Mouse (Mus musculus) lung, embryonic 15.5 days (tissue): ENCODE data around the gene Slc12a4. TPM values are rescaled to one million over a fixed set of nuclear protein-coding genes. Genes with fewer than 3 reads are reported as not detected.

Experiments
- ATAC-seq: fragments of 200-750 bp; cut with Nextera tagmentation; 2 replicates; pipeline ENCODE4 v1.8.0; 2017; ENCODE audit warnings: moderate number of reproducible peaks, borderline replicate concordance; ENCODE audit not compliant: low FRiP score, low TSS enrichment; ENCODE audit errors: extremely low read depth
- H3K27ac ChIP-seq: fragments of 300-500 bp; sonication (generic); 2 replicates; pipeline ENCODE4 v1.5.1; 2015; ENCODE audit warnings: moderate library complexity, mild to moderate bottlenecking, inconsistent platforms
- H3K27me3 ChIP-seq: fragments of 300-500 bp; sonication (generic); 2 replicates; pipeline ENCODE4 v1.6.1; 2015; ENCODE audit warnings: inconsistent platforms
- H3K36me3 ChIP-seq: fragments of 300-500 bp; sonication (generic); 2 replicates; pipeline ENCODE4 v1.6.1; 2015; ENCODE audit warnings: inconsistent platforms
- H3K4me1 ChIP-seq: fragments of 300-500 bp; sonication (generic); 2 replicates; pipeline ENCODE4 v1.6.1; 2015; ENCODE audit warnings: inconsistent platforms
- H3K4me2 ChIP-seq: fragments of 300-500 bp; sonication (generic); 2 replicates; pipeline ENCODE4 v1.6.1; 2015; ENCODE audit warnings: inconsistent platforms, mild to moderate bottlenecking, moderate library complexity
- H3K4me3 ChIP-seq: fragments of 300-500 bp; sonication (generic); 2 replicates; pipeline ENCODE4 v1.5.1; 2015; ENCODE audit warnings: mild to moderate bottlenecking, inconsistent platforms
- H3K9ac ChIP-seq: fragments of 300-500 bp; sonication (generic); 2 replicates; pipeline ENCODE4 v1.6.1; 2015; ENCODE audit warnings: inconsistent platforms
- H3K9me3 ChIP-seq: fragments of 300-500 bp; sonication (generic); 2 replicates; pipeline ENCODE4 v1.6.1; 2016; ENCODE audit warnings: inconsistent platforms
- WGBS: fragments of 180-500 bp; shearing (Covaris S2); methylation state at CpG from one replicate; pipeline ENCODE4 v1.1.7; 2015; 5-methylcytosine and 5-hydroxymethylcytosine counted together
- polyA plus RNA-seq: library from polyadenylated mRNA; unstranded; fragments of >200 nt; fragmentation: Nextera tagmentation; extraction: Ambion mirVana; gene quantifications from 2 replicates; pipeline ENCODE4 v1.2.1, GENCODE M21; 2015

The Slc12a4 gene
- polyA plus RNA-seq, 1 experiment from 2014 or later, result 37.7 TPM

DNA sequence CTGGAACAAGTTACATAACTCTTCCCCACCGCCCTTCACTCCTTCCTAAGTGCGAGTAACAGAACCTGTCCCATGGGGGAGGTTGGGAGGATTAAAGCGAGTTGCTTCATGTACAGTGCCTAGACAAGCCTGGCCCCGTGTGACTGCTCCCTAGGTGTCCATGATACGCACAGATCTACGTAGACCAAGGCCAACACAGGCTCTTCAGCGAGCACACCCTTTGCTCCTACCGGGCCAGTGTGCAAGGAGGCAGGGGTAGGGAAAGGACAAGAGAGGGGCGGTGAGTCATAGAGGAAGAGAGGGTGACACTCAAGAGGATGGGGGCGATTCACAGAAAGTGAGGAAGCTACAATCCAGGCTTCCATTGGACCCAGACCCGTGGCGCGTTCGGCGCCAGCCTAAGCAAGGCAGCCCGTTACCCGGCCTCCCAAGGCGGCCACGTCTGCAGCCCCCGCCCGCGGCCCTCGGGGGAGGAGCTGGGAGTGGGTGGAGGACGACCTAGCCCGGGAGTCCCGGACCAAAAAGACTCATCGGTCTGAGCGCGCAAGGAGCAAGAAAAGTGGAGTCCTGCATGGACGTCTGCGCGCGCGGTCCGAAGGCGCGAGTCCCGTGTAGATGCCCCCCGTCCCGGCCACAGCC, 512 bp downstream of the Slc12a4 start:
- Histone ChIP-seq H3K9ac (peak overlapping the region; percentile 93), H3K4me3 (peak overlapping the region; percentile 96), H3K27ac (peak overlapping the region; percentile 94), H3K4me1 (peaks cover 32% of the 10 kb centered on the region), H3K9me3 (no peaks in the 10 kb centered on the region), H3K36me3 (0 out of 2 replicates have a peak, but pooled peaks cover 3% of the 10 kb centered on the region), H3K27me3 (no peaks in the 10 kb centered on the region), H3K4me2 (peak overlapping the region; percentile 71)
- peak; percentile 75 for ATAC-seq
- WGBS, result under 1% methylated on average over 40 of the region's 40 CpGs

GRCm38 (mm10) chr8:105964506-105965265, 1.2 kb downstream of the Slc12a4 start:
- Histone ChIP-seq H3K4me2 (peak overlapping the region; percentile 71), H3K27ac (no peak overlapping the region), H3K4me3 (peak overlapping the region; percentile 96), H3K4me1 (peaks cover 32% of the 10 kb centered on the region), H3K27me3 (no peaks in the 10 kb centered on the region), H3K36me3 (0 out of 2 replicates have a peak, but pooled peaks cover 6% of the 10 kb centered on the region), H3K9me3 (no peaks in the 10 kb centered on the region), H3K9ac (peak overlapping the region; percentile 93)
- 42% methylated on average over 12 of the region's 12 CpGs for WGBS
- no peak for ATAC-seq

- 83% methylated on average over 10 of the region's 10 CpGs for WGBS
- H3K9me3 ChIP-seq, result no peaks in the 10 kb centered on the region
- no peak for ATAC-seq
- H3K4me1 ChIP-seq, result peaks cover 25% of the 10 kb centered on the region
- no peak overlapping the region for H3K27ac ChIP-seq
- H3K4me3 ChIP-seq, result no peak overlapping the region
- no peaks in the 10 kb centered on the region for H3K27me3 ChIP-seq
- H3K36me3 ChIP-seq, result peaks cover 16% of the 10 kb centered on the region
- H3K4me2 ChIP-seq, result no peak overlapping the region
- H3K9ac ChIP-seq, result no peak overlapping the region
Observed at GRCm38 (mm10) chr8:105961536-105961935, 4.4 kb downstream of the Slc12a4 start.

DNA sequence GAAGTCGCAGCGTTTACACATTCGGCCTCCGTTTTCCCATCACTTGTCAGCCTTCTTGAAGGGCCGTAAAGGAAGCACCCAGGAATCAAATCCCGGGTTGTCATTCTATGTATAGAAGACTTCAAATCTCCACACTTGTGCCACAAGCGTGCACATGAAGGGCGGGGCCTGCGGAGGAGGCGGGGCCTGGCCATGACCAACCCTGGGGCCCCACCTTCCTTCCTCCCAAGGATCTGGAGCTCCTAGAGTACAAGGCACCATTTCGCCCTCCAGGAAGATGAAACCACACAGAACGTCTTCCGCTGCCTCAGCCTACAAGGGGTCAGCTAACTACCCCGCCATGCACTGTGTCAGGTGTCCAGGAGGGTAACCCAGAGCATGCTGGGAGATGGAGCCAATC, 4.8 kb downstream of the Slc12a4 start:
- no peak overlapping the region for H3K27ac ChIP-seq
- peaks cover 18% of the 10 kb centered on the region for H3K36me3 ChIP-seq
- H3K9me3 ChIP-seq, result no peaks in the 10 kb centered on the region
- H3K4me3 ChIP-seq, result no peak overlapping the region
- 79% methylated on average over 14 of the region's 14 CpGs for WGBS
- no peak overlapping the region for H3K9ac ChIP-seq
- no peak overlapping the region for H3K4me2 ChIP-seq
- ATAC-seq, result no peak
- peaks cover 21% of the 10 kb centered on the region for H3K4me1 ChIP-seq
- H3K27me3 ChIP-seq, result no peaks in the 10 kb centered on the region

DNA sequence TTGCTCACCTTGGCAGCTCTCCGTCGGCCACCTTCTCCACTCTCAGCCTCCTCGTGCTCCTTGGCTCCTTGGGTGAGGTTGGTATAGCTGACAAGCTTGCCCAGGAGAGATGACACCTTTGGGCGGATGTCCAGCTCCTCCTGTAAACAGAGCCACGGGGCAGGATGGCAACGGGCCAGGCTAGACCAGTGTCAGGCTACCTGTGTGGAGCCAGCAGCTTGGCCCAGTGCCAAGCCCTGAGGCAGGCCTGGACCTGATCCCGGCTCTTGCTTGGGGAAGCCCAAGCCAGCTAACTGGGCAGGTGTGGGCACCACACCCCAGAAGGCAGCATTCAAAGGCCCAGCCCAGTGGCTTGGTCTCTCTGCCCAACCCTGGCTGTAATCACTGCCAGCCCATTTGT, 6.5 kb downstream of the Slc12a4 start:
- Histone ChIP-seq H3K36me3 (peaks cover 26% of the 10 kb centered on the region), H3K9ac (no peak overlapping the region), H3K27ac (no peak overlapping the region), H3K27me3 (no peaks in the 10 kb centered on the region), H3K4me1 (peaks cover 11% of the 10 kb centered on the region), H3K4me2 (no peak overlapping the region), H3K4me3 (no peak overlapping the region), H3K9me3 (no peaks in the 10 kb centered on the region)
- ATAC-seq, result peak; percentile 35; the same call in 1 of the 2 replicates
- WGBS, result 63% methylated on average over 7 of the region's 7 CpGs

DNA sequence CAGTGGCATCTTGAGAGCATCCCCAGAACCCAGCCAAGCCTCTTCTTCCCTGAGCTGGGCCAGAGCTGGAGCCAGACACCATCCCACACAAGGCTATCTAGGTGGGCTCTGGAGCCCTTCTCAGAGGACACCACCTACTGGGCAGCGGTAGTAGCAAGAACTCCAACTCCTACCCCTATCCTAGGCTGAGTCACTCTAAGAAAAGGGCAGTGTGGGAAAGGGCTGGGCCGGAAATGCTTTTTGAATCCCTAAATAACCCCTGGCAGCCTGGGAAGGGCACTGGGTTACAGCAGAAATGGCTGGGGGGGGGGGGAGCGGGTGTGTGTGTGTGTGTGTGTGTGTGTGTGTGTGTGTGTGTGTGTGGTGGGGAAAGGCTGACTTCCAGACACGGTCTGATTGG, 8.1 kb downstream of the Slc12a4 start:
- no peak for ATAC-seq
- 68% methylated on average over 3 of the region's 4 CpGs for WGBS
- peaks cover 40% of the 10 kb centered on the region for H3K36me3 ChIP-seq
- peaks cover 4% of the 10 kb centered on the region; the same call in 1 of the 2 replicates for H3K4me1 ChIP-seq
- H3K27me3 ChIP-seq, result no peaks in the 10 kb centered on the region
- H3K4me2 ChIP-seq, result no peak overlapping the region
- no peak overlapping the region for H3K4me3 ChIP-seq
- no peak overlapping the region for H3K9ac ChIP-seq
- no peaks in the 10 kb centered on the region for H3K9me3 ChIP-seq
- H3K27ac ChIP-seq, result no peak overlapping the region

DNA sequence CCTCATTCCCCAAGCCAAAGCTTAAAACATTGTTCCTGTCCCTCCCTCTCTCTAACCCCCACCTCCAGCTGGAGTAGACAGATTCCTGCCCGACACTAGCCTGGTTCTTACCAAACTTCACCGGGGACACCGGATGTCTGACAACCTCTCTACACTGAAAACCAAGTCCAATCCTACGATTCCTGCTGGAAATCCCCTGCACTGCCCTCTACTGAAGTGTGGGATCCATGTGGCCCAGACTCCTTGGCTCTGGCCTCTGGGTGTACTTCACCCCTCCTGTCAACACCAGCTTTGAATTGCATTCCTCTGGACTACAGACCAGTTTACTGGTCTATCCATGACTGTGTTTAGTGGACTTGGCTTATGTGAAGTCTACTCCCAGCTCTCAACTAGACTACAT, 9.3 kb downstream of the Slc12a4 start:
- no peaks in the 10 kb centered on the region for H3K27me3 ChIP-seq
- peaks cover 43% of the 10 kb centered on the region for H3K36me3 ChIP-seq
- peaks cover 4% of the 10 kb centered on the region; the same call in 1 of the 2 replicates for H3K4me1 ChIP-seq
- no peak overlapping the region for H3K9ac ChIP-seq
- no peaks in the 10 kb centered on the region for H3K9me3 ChIP-seq
- no peak for ATAC-seq
- 92% methylated on average over 4 of the region's 4 CpGs for WGBS
- H3K4me3 ChIP-seq, result no peak overlapping the region
- H3K27ac ChIP-seq, result no peak overlapping the region
- no peak overlapping the region for H3K4me2 ChIP-seq

- peaks cover 73% of the 10 kb centered on the region for H3K36me3 ChIP-seq
- no peak overlapping the region for H3K4me3 ChIP-seq
- 31% methylated on average over 7 of the region's 7 CpGs for WGBS
- H3K27me3 ChIP-seq, result no peaks in the 10 kb centered on the region
- no peak overlapping the region for H3K9ac ChIP-seq
- no peak overlapping the region for H3K4me2 ChIP-seq
- no peaks in the 10 kb centered on the region for H3K9me3 ChIP-seq
- H3K27ac ChIP-seq, result peak overlapping the region; percentile 35; the same call in 1 of the 2 replicates
- peaks cover 16% of the 10 kb centered on the region for H3K4me1 ChIP-seq
- no peak for ATAC-seq
Observed at GRCm38 (mm10) chr8:105951057-105951659, 14.7 kb downstream of the Slc12a4 start.

GRCm38 (mm10) chr8:105949350-105949749, 16.5 kb downstream of the Slc12a4 start:
- peaks cover 16% of the 10 kb centered on the region for H3K4me1 ChIP-seq

DNA sequence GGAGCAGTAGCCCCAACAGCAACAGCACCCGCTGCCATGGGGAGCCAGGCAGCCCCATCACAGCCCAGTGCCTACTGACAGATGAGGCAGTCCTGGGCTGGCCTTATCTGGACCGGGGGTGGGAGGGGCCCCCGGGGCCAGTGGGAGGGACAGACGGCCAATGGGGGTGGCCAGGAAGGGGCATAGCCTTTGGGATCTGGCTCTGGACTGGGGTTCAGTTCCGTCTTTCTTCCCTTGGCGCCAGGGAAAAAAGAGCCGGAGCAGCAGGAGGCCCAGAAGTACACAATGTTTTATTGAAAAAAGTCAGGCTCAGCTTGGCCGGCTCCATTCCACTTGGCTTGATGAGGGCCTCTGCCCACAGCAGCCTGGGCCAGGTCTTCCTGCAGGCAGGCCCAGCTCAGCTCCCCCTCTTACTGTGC, 22.6 kb downstream of the Slc12a4 start, which contains the start of gene Lcat:
TSS of gene Lcat (minus strand) at position 62 of the 419 bp plus-strand sequence.
- H3K4me3 ChIP-seq, result no peak within 1 kb of the TSS

More at GRCm38 (mm10) chr8:105949350-105949749, 16.5 kb downstream of the Slc12a4 start:
- WGBS, result 53% methylated on average over 10 of the region's 10 CpGs
- Histone ChIP-seq H3K27ac (no peak overlapping the region), H3K9ac (no peak overlapping the region), H3K9me3 (no peaks in the 10 kb centered on the region), H3K27me3 (no peaks in the 10 kb centered on the region), H3K4me3 (no peak overlapping the region), H3K36me3 (peaks cover 82% of the 10 kb centered on the region), H3K4me2 (no peak overlapping the region)
- ATAC-seq, result no peak

GRCm38 (mm10) chr8:105942542-105942941, 23.4 kb downstream of the Slc12a4 start:
- peaks cover 7% of the 10 kb centered on the region for H3K4me1 ChIP-seq
- 86% methylated on average over 5 of the region's 5 CpGs for WGBS
- H3K27ac ChIP-seq, result no peak overlapping the region
- H3K27me3 ChIP-seq, result no peaks in the 10 kb centered on the region
- H3K4me3 ChIP-seq, result no peak overlapping the region
- H3K9me3 ChIP-seq, result no peaks in the 10 kb centered on the region
- H3K9ac ChIP-seq, result no peak overlapping the region
- no peak for ATAC-seq
- peaks cover 53% of the 10 kb centered on the region for H3K36me3 ChIP-seq
- no peak overlapping the region for H3K4me2 ChIP-seq

More for the DNA sequence above, 22.6 kb downstream of the Slc12a4 start, which contains the start of gene Lcat:
- no peak within 1 kb of the TSS for H3K4me2 ChIP-seq
- peaks cover 57% of the 10 kb centered on the region for H3K36me3 ChIP-seq
- no peaks in the 10 kb centered on the region for H3K27me3 ChIP-seq
- no peaks in the 10 kb centered on the region for H3K9me3 ChIP-seq
- peaks cover 3% of the 10 kb centered on the region; the same call in 1 of the 2 replicates for H3K4me1 ChIP-seq
- no peak within 1 kb of the TSS for H3K9ac ChIP-seq
- ATAC-seq, result no peak
- WGBS, result 72% methylated on average over 8 of the region's 8 CpGs
- H3K27ac ChIP-seq, result no peak within 1 kb of the TSS
